Mouse (Mus musculus): ENCODE results near the gene Btbd3. TPM values are rescaled to one million over a fixed set of nuclear protein-coding genes. Genes with fewer than 3 reads are reported as not detected.
"Not testable (repeated sequence)": the region's sequence is repeated elsewhere in the genome, so short reads cannot be mapped to it uniquely, and the experiment has no call there.

Btbd3 gene
- total RNA-seq, 2 experiments from 2014 or later, result 102 to 104 TPM

- intact Hi-C loops (cut with DNase I), result loop anchor here (2.0 to 5.0 kb wide), 2 partner anchors 231 to 245 kb away; no protein-coding TSS in a partner anchor
Observed at GRCm38 (mm10) chr2:138277842-138278691, 21.7 kb downstream of the Btbd3 start.

GRCm38 (mm10) chr2:138278853-138279640 is 22.7 kb downstream of the Btbd3 start:
- intact Hi-C loops (cut with DNase I), result loop anchor here (2.0 to 5.0 kb wide), 2 partner anchors 232 to 246 kb away; no protein-coding TSS in a partner anchor
- no peak for DNase-seq (ENCODE audit: low spot score in 2 of 2)

More at GRCm38 (mm10) chr2:138277842-138278691, 21.7 kb downstream of the Btbd3 start:
- peak; percentile 77 to 84 for DNase-seq (ENCODE audit: low spot score in 2 of 2)

GRCm38 (mm10) chr2:138279641-138280040 is 23.3 kb downstream of the Btbd3 start:
- intact Hi-C loops (cut with DNase I), result loop anchor here (2.0 to 5.0 kb wide), 2 partner anchors 232 to 247 kb away; no protein-coding TSS in a partner anchor
- no peak for DNase-seq (ENCODE audit: low spot score in 2 of 2)

GRCm38 (mm10) chr2:138280225-138280711 is 23.9 kb downstream of the Btbd3 start:
- intact Hi-C loops (cut with DNase I), result no loop called here
- DNase-seq (ENCODE audit: low spot score in 2 of 2), result peak in 1 of 2 experiments; percentile 38

DNA sequence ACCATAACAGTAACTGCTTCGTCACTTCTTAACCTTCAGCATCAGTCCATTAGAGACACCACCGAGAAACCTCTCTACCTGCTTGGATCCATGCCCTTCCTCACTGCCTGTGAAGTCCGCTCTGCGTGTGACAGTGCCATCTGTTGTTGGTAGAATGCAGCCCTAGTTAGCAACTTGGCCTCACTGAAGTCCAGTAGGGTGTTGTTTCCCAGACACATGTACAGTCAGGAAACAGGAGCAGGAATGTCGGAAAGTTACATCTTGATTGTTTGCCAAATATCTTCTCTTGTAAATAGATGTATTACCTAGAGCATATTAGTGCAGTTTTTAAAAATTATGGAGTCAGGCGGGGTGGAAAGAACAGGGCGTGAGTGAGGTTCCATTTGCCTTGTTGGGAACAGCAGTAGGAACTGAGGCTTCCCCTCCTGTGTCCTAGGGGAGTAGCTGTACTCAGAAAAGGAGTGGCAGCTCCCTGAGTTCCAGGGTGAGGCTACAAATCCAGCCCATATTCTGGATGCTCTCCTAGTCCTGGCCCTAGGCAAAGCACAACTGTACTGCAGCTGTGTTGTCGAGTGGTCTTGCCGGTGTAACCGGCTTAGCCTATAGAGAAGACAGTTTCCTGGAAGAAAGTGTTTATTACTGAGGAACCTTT is 25.3 kb downstream of the Btbd3 start:
- intact Hi-C loops (cut with DNase I), result no loop called here
- DNase-seq (ENCODE audit: low spot score in 2 of 2), result peak in 1 of 2 experiments; percentile 44

- intact Hi-C loops (cut with DNase I), result no loop called here
Observed at GRCm38 (mm10) chr2:138283372-138283771, 27.0 kb downstream of the Btbd3 start.

DNA sequence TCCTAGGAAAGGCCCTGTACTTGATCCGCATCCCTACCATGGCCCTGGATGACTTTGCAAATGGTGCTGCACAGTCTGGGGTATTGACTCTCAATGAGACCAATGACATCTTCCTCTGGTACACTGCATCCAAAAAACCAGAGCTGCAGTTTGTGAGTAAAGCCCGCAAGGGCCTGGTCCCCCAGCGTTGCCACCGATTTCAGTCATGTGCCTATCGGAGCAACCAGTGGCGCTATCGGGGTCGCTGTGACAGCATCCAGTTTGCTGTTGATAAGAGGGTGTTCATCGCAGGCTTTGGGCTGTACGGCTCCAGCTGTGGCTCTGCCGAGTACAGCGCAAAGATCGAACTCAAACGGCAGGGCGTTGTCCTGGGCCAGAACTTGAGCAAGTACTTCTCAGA is 27.5 kb downstream of the Btbd3 start:
- DNase-seq (ENCODE audit: low spot score in 2 of 2), result no peak
- intact Hi-C loops (cut with DNase I), result no loop called here

More at GRCm38 (mm10) chr2:138283372-138283771, 27.0 kb downstream of the Btbd3 start:
- no peak for DNase-seq (ENCODE audit: low spot score in 2 of 2)

DNA sequence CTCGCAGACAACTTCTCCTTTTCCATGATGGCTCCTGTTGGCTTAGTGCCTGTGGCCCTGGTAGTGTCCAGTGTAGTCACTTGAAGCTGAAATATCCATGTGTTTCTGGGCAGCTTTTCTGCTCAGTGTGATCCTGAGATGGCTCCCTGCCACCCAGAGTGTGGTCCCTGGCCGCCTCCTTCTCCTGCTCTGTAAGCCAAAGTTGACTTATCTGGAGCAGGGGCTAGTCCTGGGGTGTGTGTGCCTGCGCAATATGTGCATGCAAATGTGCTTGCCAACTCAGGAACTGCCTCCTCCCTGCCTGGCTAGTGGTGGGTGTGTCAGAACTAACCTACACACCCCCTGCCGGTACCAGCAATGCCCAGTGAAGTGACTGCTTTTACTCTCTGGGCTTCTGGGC is 29.4 kb downstream of the Btbd3 start:
- DNase-seq (ENCODE audit: low spot score in 2 of 2), result no peak
- intact Hi-C loops (cut with DNase I), result no loop called here

DNA sequence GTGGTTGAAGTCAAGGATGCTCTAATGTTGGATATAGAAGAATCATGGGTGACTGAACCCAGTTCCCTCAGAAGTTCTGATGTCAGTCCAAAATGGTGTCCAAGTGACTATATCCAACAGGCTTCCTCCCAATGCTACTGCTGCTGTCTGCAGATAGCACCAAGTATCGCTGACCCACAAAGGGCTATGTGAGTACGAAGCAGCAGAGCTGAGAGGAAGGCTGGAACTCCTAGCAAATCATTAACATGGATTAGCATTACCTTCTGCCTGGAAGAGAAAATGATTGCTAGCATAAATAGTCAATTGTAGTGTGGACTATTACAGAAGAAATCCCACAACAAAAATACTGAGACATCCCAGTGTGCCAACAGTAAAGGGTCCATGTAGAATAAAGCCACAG is 33.8 kb downstream of the Btbd3 start:
- DNase-seq (ENCODE audit: low spot score in 2 of 2), result no peak
- intact Hi-C loops (cut with DNase I), result no loop called here

GRCm38 (mm10) chr2:138294286-138294685 is 37.9 kb downstream of the Btbd3 start:
- intact Hi-C loops (cut with DNase I), result no loop called here
- no peak for DNase-seq (ENCODE audit: low spot score in 2 of 2)

GRCm38 (mm10) chr2:138306236-138306635 is 49.9 kb downstream of the Btbd3 start:
- DNase-seq (ENCODE audit: low spot score in 2 of 2), result no peak
- intact Hi-C loops (cut with DNase I), result no loop called here

DNA sequence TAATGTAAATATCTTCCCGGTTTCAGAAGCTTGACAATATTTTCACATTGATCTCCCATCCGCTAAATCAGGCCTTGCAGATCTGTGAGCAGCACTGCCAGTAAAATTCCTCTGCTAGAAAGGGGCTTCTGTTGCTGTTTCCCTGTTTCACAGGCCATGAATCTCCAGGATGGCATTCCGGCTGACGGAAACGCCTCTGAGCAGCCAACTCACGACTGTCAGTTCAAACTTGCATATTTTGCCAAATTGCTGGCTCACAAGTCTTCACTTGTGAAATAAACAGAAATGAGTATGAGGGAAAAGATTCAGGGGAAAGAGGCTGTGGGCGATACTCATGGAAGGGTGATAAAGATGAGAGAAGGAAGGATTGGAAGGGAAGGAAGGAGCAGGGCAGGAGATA is 59.3 kb downstream of the Btbd3 start:
- intact Hi-C loops (cut with DNase I), result no loop called here
- peak; percentile 15 to 27 for DNase-seq (ENCODE audit: low spot score in 2 of 2)

- no peak for DNase-seq (ENCODE audit: low spot score in 2 of 2)
- intact Hi-C loops (cut with DNase I), result no loop called here
Observed at GRCm38 (mm10) chr2:138320408-138320807, 64.0 kb downstream of the Btbd3 start.

- no peak for DNase-seq (ENCODE audit: low spot score in 2 of 2)
- intact Hi-C loops (cut with DNase I), result no loop called here
Observed at GRCm38 (mm10) chr2:138321041-138321481, 64.7 kb downstream of the Btbd3 start.

GRCm38 (mm10) chr2:138322270-138323114 is 66.1 kb downstream of the Btbd3 start:
- no peak for DNase-seq (ENCODE audit: low spot score in 2 of 2)
- intact Hi-C loops (cut with DNase I), result no loop called here

- intact Hi-C loops (cut with DNase I), result no loop called here
- DNase-seq (ENCODE audit: low spot score in 2 of 2), result no peak
Observed at GRCm38 (mm10) chr2:138326367-138326766, 70.0 kb downstream of the Btbd3 start.

- intact Hi-C loops (cut with DNase I); DNase-seq (ENCODE audit: low spot score in 2 of 2): not testable (repeated sequence)
Observed at GRCm38 (mm10) chr2:138334198-138334597, 77.8 kb downstream of the Btbd3 start.

DNA sequence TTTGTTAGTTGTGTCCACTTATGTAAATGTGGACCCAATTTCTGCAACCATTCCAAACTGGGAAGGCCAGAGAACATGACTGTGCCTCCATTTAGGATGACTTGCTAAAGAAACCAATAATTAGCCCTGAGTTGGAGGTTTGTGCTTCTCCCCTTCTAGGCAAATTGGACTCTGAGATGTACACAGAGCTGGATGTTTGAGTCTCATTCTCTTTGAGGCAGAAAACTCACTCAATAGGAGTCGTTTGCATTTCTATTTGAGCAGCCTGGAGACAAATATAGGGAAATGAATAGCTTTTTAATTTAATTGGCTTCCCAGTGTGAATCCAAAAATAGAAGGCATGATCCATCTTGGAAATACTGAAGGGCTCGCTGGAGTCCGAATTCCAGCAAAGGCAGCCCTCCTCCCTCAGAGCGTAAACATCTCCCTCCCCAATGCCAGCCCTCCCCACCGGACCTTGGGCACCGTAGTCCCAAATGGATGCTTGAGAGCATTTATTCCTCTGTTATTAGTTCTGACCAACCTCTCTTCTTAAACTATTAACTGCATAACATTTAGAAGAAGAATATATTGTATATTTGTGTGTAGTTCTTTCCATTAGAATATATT is 81.6 kb downstream of the Btbd3 start:
- no peak for DNase-seq (ENCODE audit: low spot score in 2 of 2)
- intact Hi-C loops (cut with DNase I), result no loop called here
